Mouse (Mus musculus): ENCODE results near the gene Fam131a.

GRCm38 (mm10) chr16:20695622-20696323 is 2.7 kb downstream of the Fam131a start:
- no peak for TF ChIP-seq MAFK (IDR thresholded peaks at IDR 0.05; ENCODE audit: insufficient replicate concordance, low read length)
- no peak for TF ChIP-seq CTCF (conservative IDR thresholded peaks at IDR 0.05 in 1 of 2, IDR thresholded peaks at IDR 0.05 in 1 of 2; ENCODE audit: low read depth in 2 of 2, low read length in 2 of 2)
- no peak for TF ChIP-seq ZNF384 (IDR thresholded peaks at IDR 0.05; ENCODE audit: low read depth, low read length)
- TF ChIP-seq GABPA (IDR thresholded peaks at IDR 0.05; ENCODE audit: insufficient replicate concordance, low read depth, low read length), result no peak
- TF ChIP-seq CHD2 (IDR thresholded peaks at IDR 0.05; ENCODE audit: low read length), result no peak
- TF ChIP-seq TBP (conservative IDR thresholded peaks at IDR 0.05; ENCODE audit: low read depth, low read length), result no peak
- no peak for TF ChIP-seq SMC3 (IDR thresholded peaks at IDR 0.05; ENCODE audit: low read depth, low read length)
- no peak for TF ChIP-seq MYC (IDR thresholded peaks at IDR 0.05; ENCODE audit: low read depth, low read length)
- TF ChIP-seq NELFE (IDR thresholded peaks at IDR 0.05; ENCODE audit: low read depth, low read length), result no peak
- no peak for TF ChIP-seq UBTF (IDR thresholded peaks at IDR 0.05; ENCODE audit: low read depth, low read length)
- no peak for TF ChIP-seq SIN3A (IDR thresholded peaks at IDR 0.05; ENCODE audit: low read length)
- TF ChIP-seq POLR2A (IDR thresholded peaks at IDR 0.05; ENCODE audit: low read depth, low read length), result no peak
